Mouse (Mus musculus) myocyte (in vitro differentiated cells): ENCODE measurements around the gene Pbx3. TPM values are rescaled to one million over a fixed set of nuclear protein-coding genes. Genes with fewer than 3 reads are reported as not detected.

Source experiments
- H3K27me3 ChIP-seq: one replicate; pipeline ENCODE4 v1.6.1; 2011; ENCODE audit not compliant: control insufficient read depth, insufficient read depth, insufficient read length
- H3K36me3 ChIP-seq: one replicate; pipeline ENCODE4 v1.6.1; 2011; ENCODE audit not compliant: control insufficient read depth, insufficient read depth
- H3K4me2 ChIP-seq: one replicate; pipeline ENCODE4 v1.6.1; 2011; ENCODE audit warnings: low read depth, control low read depth
- H3K4me3 ChIP-seq: one replicate; pipeline ENCODE4 v1.5.1; 2011; ENCODE audit warnings: mild to moderate bottlenecking, control low read depth, moderate library complexity
- H3K79me2 ChIP-seq: one replicate; pipeline ENCODE4 v1.6.1; 2011; ENCODE audit not compliant: control insufficient read depth, insufficient read depth
- H3ac ChIP-seq: one replicate; pipeline ENCODE4 v1.6.1; 2011; ENCODE audit not compliant: control insufficient read depth, insufficient read length
- CEBPB ChIP-seq: IDR thresholded peaks from 2 replicates; pipeline ENCODE4 v1.6.1; 2011; ENCODE audit warnings: mild to moderate bottlenecking, moderate library complexity; ENCODE audit not compliant: poor library complexity, insufficient read depth, severe bottlenecking
- E2F4 ChIP-seq: IDR thresholded peaks from one replicate; pipeline ENCODE4 v1.6.1; 2011; ENCODE audit warnings: mild to moderate bottlenecking, control low read depth, moderate library complexity; ENCODE audit not compliant: insufficient read depth
- MAX ChIP-seq: IDR thresholded peaks from one replicate; pipeline ENCODE4 v1.6.1; 2011; ENCODE audit warnings: low read depth, mild to moderate bottlenecking, control low read depth
- MYOD1 ChIP-seq, 3 experiments: IDR thresholded peaks; one replicate each; pipeline ENCODE4 v1.6.1; 2011; ENCODE audit warnings: control low read depth in 2 of 3, low read depth in 2 of 3, mild to moderate bottlenecking in 2 of 3, moderate library complexity in 1 of 3; ENCODE audit not compliant: insufficient read length in 2 of 3, control insufficient read depth in 1 of 3
- MYOG ChIP-seq, 3 experiments: IDR thresholded peaks; one replicate each; pipeline ENCODE4 v1.6.1; 2011; ENCODE audit warnings: control low read depth in 2 of 3, low read depth in 2 of 3, mild to moderate bottlenecking in 2 of 3; ENCODE audit not compliant: insufficient read length in 2 of 3, control insufficient read depth in 1 of 3, insufficient read depth in 1 of 3
- POLR2A ChIP-seq: IDR thresholded peaks from one replicate; pipeline ENCODE4 v1.6.1; 2011; ENCODE audit warnings: low read depth, mild to moderate bottlenecking, control low read depth, moderate library complexity; ENCODE audit not compliant: insufficient read length
- POLR2AphosphoS2 ChIP-seq: IDR thresholded peaks from one replicate; pipeline ENCODE4 v1.6.1; 2011; ENCODE audit warnings: low read depth, control low read depth; ENCODE audit not compliant: insufficient read length
- REST ChIP-seq: IDR thresholded peaks from one replicate; pipeline ENCODE4 v1.6.1; 2011; ENCODE audit warnings: mild to moderate bottlenecking, control low read depth, moderate library complexity; ENCODE audit not compliant: insufficient read depth, insufficient read length
- SRF ChIP-seq: IDR thresholded peaks from one replicate; pipeline ENCODE4 v1.6.1; 2011; ENCODE audit warnings: low read depth; ENCODE audit not compliant: control insufficient read depth, insufficient read length
- TCF12 ChIP-seq: IDR thresholded peaks from one replicate; pipeline ENCODE4 v1.6.1; 2011; ENCODE audit warnings: mild to moderate bottlenecking, control low read depth; ENCODE audit not compliant: poor library complexity, insufficient read depth, severe bottlenecking
- TCF3 ChIP-seq: IDR thresholded peaks from one replicate; pipeline ENCODE4 v1.6.1; 2011; ENCODE audit warnings: low read depth, control low read depth; ENCODE audit not compliant: insufficient read length
- USF1 ChIP-seq: IDR thresholded peaks from one replicate; pipeline ENCODE4 v1.6.1; 2011; ENCODE audit warnings: low read depth, mild to moderate bottlenecking, control low read depth, moderate library complexity
- polyA plus RNA-seq: library from polyadenylated mRNA; unstranded; fragments of >200 nt; fragmentation: generic; extraction: Trizol; gene quantifications from one replicate; pipeline ENCODE4 v1.2.1, GENCODE M21; 2012; ENCODE audit warnings: missing spikeins

Pbx3 gene
- polyA plus RNA-seq, 1 experiment = 6.1 TPM

DNA sequence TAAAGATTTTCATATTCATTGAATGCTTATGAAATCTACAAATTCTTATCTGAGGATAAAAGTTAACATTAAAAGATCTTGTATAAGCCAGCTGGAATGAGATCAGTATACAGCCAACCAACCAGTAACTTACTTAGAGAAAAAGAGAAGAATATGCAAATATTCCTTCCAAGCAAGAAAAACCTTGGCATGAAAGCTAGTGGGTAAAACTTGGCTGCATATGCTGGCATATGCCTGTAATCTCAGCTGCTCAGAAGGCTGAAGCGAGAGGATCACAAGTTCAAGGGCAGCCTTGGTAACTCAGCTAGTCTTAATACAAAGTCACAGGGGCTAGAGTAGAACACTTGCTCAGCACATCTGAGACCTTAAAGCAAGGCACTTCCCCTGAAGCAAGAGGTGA is 153.8 kb downstream of the Pbx3 start:
- Histone ChIP-seq H3K4me3 (no peak overlapping the region), H3ac (no peak overlapping the region), H3K79me2 (no peaks in the 10 kb centered on the region), H3K4me2 (no peak overlapping the region), H3K27me3 (no peaks in the 10 kb centered on the region), H3K36me3 (no peaks in the 10 kb centered on the region)
- no peak for TF ChIP-seq USF1
- TF ChIP-seq MYOG (IDR thresholded peaks at IDR 0.05; ENCODE audit: control insufficient read depth in 1 of 3, insufficient read depth in 1 of 3, insufficient read length in 2 of 3, low read depth in 2 of 3) = no peak
- TF ChIP-seq POLR2A = no peak
- TF ChIP-seq REST = no peak
- TF ChIP-seq POLR2AphosphoS2 = no peak
- TF ChIP-seq E2F4 = no peak
- TF ChIP-seq MAX = no peak
- no peak for TF ChIP-seq TCF3
- no peak for TF ChIP-seq TCF12
- TF ChIP-seq CEBPB = no peak
- TF ChIP-seq SRF = no peak
- TF ChIP-seq MYOD1 (IDR thresholded peaks at IDR 0.05; ENCODE audit: control insufficient read depth in 1 of 3, insufficient read length in 2 of 3, low read depth in 2 of 3) = no peak

DNA sequence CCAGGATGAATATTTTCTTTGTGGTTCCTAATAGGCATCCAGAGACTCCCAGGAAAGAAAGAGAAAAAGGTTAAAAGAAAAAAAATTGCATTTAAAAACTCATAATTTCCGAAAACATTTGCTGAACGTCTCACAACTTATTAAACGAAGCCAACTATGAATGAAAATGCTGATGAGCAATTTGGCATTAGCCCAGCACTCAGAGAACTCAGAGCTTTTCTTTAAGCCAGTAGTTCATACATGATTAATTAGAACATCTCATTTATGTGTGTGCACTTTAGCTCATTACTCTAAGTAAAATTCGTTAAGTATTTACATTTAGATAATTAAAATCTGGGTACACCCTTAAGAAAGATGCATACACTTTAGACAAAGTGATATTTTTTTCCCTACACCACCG is 155.3 kb downstream of the Pbx3 start:
- H3K4me2 ChIP-seq = no peak overlapping the region
- no peaks in the 10 kb centered on the region for H3K79me2 ChIP-seq
- no peak overlapping the region for H3K4me3 ChIP-seq
- TF ChIP-seq POLR2A (no peak), MYOD1 (IDR thresholded peaks at IDR 0.05; ENCODE audit: control insufficient read depth in 1 of 3, insufficient read length in 2 of 3, low read depth in 2 of 3) (no peak), POLR2AphosphoS2 (no peak), REST (no peak), SRF (no peak), TCF3 (no peak), CEBPB (no peak), USF1 (no peak), TCF12 (no peak), MYOG (IDR thresholded peaks at IDR 0.05; ENCODE audit: control insufficient read depth in 1 of 3, insufficient read depth in 1 of 3, insufficient read length in 2 of 3, low read depth in 2 of 3) (no peak)
- H3K27me3 ChIP-seq = no peaks in the 10 kb centered on the region
- no peak overlapping the region for H3ac ChIP-seq
- no peaks in the 10 kb centered on the region for H3K36me3 ChIP-seq

DNA sequence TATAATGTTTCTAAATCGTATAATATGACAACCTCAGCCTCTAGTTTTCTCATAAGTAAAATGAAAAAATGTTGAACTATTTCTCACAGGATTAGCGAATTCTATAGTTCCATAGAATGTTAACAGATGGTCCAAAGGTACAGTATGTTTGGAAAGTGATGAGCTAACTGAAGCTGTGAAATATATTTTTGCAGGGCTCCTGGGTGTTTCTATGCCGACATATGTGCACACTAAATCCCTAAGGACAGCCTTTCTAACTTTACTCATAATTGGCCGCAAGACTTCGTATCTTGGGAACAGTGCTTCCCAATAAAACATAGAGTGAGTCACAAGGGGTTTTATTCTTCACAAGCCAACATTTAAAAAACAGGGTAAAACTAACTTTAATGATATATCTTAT is 157.4 kb downstream of the Pbx3 start:
- Histone ChIP-seq H3K4me3 (no peak overlapping the region), H3K27me3 (no peaks in the 10 kb centered on the region), H3K36me3 (no peaks in the 10 kb centered on the region), H3K4me2 (no peak overlapping the region), H3K79me2 (no peaks in the 10 kb centered on the region), H3ac (no peak overlapping the region)
- TF ChIP-seq E2F4 = no peak
- no peak for TF ChIP-seq REST
- no peak for TF ChIP-seq MAX
- TF ChIP-seq MYOD1 (IDR thresholded peaks at IDR 0.05; ENCODE audit: control insufficient read depth in 1 of 3, insufficient read length in 2 of 3, low read depth in 2 of 3) = no peak
- TF ChIP-seq SRF = no peak
- TF ChIP-seq TCF12 = no peak
- TF ChIP-seq USF1 = no peak
- TF ChIP-seq CEBPB = no peak

DNA sequence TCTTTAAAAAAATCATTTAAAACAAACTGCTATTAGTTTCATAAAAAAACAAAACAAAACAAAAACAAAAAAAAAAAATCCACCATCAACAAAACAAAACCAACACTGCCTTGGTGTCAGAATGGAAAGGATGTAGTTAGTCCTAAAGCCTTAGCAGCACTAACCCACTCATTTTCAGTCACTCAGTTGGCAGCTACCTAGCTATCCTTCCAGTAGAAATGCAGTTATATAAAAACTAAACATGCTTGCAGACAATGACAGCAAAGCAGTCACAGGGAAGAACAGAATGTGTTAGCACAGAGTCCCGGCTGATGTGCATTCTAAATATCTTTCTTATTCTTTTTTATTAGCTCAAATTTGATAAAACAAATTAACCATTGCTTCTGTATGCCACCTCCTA is 160.5 kb downstream of the Pbx3 start:
- no peak overlapping the region for H3K4me3 ChIP-seq
- H3K79me2 ChIP-seq = no peaks in the 10 kb centered on the region
- no peak for TF ChIP-seq TCF3
- TF ChIP-seq CEBPB = no peak
- no peak for TF ChIP-seq TCF12
- TF ChIP-seq MYOG (IDR thresholded peaks at IDR 0.05; ENCODE audit: control insufficient read depth in 1 of 3, insufficient read depth in 1 of 3, insufficient read length in 2 of 3, low read depth in 2 of 3) = no peak
- no peak for TF ChIP-seq MAX
- no peak for TF ChIP-seq MYOD1 (IDR thresholded peaks at IDR 0.05; ENCODE audit: control insufficient read depth in 1 of 3, insufficient read length in 2 of 3, low read depth in 2 of 3)
- TF ChIP-seq REST = no peak
- TF ChIP-seq USF1 = no peak
- TF ChIP-seq POLR2AphosphoS2 = no peak
- no peak overlapping the region for H3K4me2 ChIP-seq
- no peaks in the 10 kb centered on the region for H3K36me3 ChIP-seq
- H3ac ChIP-seq = no peak overlapping the region
- H3K27me3 ChIP-seq = no peaks in the 10 kb centered on the region

DNA sequence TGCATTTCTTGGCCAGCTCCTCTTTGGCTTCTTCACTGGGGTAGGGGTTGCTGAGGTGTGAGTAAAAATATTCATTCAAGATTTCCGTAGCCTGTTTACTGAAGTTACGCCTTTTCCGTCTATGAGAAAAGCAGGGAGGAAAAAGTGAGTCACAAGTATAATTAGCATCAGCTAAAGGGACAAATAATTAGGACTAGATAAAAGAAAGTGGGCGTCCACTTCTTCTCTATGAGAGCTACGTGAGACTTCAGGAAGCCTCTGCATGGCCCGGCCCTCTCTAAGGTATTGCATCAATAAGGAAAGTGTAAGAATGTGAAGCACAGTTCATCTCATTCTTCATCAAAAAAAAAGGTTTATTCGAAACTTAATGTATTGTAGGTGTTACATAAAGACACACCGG is 168.1 kb downstream of the Pbx3 start:
- H3K36me3 ChIP-seq = no peaks in the 10 kb centered on the region
- H3K4me3 ChIP-seq = no peak overlapping the region
- H3ac ChIP-seq = no peak overlapping the region
- TF ChIP-seq SRF (no peak), REST (no peak), E2F4 (no peak), POLR2A (no peak), POLR2AphosphoS2 (no peak), MYOD1 (IDR thresholded peaks at IDR 0.05; ENCODE audit: control insufficient read depth in 1 of 3, insufficient read length in 2 of 3, low read depth in 2 of 3) (no peak), MAX (no peak), CEBPB (no peak), MYOG (IDR thresholded peaks at IDR 0.05; ENCODE audit: control insufficient read depth in 1 of 3, insufficient read depth in 1 of 3, insufficient read length in 2 of 3, low read depth in 2 of 3) (no peak), USF1 (no peak), TCF3 (no peak), TCF12 (no peak)
- H3K4me2 ChIP-seq = no peak overlapping the region
- H3K79me2 ChIP-seq = no peaks in the 10 kb centered on the region
- H3K27me3 ChIP-seq = no peaks in the 10 kb centered on the region
